Mouse (Mus musculus): ENCODE data around the gene Ip6k3. TPM values are rescaled to one million over a fixed set of nuclear protein-coding genes. Genes with fewer than 3 reads are reported as not detected.
A peak's percentile ranks its signal among the peaks of the same experiment; 100 is the strongest.

Gene Ip6k3
- polyA plus RNA-seq, 1 experiment: not detected

DNA sequence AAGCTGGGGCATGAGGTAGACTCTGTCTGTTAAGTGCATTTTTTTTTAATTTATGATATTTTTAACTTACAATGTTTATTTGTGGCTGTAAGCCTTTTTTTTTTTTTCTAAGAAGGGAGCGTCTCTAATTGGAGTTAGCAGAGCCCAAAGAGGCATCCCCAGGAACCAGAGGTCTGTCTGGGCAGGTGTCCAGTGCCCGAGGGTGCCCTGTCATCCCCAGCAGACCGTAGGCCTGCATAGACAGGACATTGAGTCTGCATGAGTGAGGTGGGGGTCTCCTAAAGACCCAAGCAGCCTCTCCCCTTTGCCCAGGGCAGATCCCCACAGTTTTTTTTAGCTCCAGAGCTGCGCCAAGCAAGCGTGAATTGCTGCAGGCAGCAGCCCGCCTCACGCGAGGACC lies 11.8 kb downstream of the Ip6k3 start:
- peaks cover 8% of the 10 kb centered on the region for H3K4me1 ChIP-seq (ENCODE audit: control insufficient read depth, insufficient read depth, low read length)
- TF ChIP-seq CTCF (IDR thresholded peaks at IDR 0.05; ENCODE audit: borderline replicate concordance, insufficient read depth, low read length) (no peak), POLR2A (IDR thresholded peaks at IDR 0.05; ENCODE audit: low read depth, low read length) (no peak)
- H3K27ac ChIP-seq (ENCODE audit: insufficient read depth, low read length): no peak overlapping the region
- H3K4me3 ChIP-seq (ENCODE audit: insufficient read depth, low read length): no peak overlapping the region

DNA sequence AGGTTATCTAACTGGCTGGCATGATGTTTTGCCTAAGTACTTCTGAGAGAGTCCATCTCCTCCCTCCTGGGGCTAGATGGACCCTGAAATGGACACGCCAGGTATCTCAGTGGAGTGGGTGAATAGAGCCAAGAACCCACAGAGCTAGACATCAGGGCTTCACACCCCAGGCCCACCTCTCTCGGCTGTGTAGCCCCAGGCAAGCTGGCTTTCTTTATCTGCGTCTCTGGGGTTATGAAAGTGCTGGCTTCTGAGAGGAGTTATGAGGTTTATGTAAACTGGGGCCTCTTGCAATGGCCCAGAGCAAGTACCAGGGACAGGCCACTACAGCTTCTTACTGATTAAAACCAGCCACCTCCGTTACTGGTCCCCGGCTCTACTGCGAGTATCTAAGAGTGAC lies 12.7 kb downstream of the Ip6k3 start:
- Histone ChIP-seq H3K4me1 (ENCODE audit: control insufficient read depth, insufficient read depth, low read length) (peaks cover 8% of the 10 kb centered on the region), H3K4me3 (ENCODE audit: insufficient read depth, low read length) (no peak overlapping the region), H3K27ac (ENCODE audit: insufficient read depth, low read length) (peak overlapping the region; percentile 5; the same call in 1 of the 2 replicates)
- TF ChIP-seq CTCF (IDR thresholded peaks at IDR 0.05; ENCODE audit: borderline replicate concordance, insufficient read depth, low read length) (no peak), POLR2A (IDR thresholded peaks at IDR 0.05; ENCODE audit: low read depth, low read length) (no peak)

- H3K27ac ChIP-seq (ENCODE audit: insufficient read depth, low read length): peak overlapping the region; percentile 65
- no peak overlapping the region for H3K4me3 ChIP-seq (ENCODE audit: insufficient read depth, low read length)
- peaks cover 8% of the 10 kb centered on the region for H3K4me1 ChIP-seq (ENCODE audit: control insufficient read depth, insufficient read depth, low read length)
- no peak for TF ChIP-seq POLR2A (IDR thresholded peaks at IDR 0.05; ENCODE audit: low read depth, low read length)
- TF ChIP-seq CTCF (IDR thresholded peaks at IDR 0.05; ENCODE audit: borderline replicate concordance, insufficient read depth, low read length): no peak
Observed at GRCm38 (mm10) chr17:27154256-27154655, 13.3 kb downstream of the Ip6k3 start.

DNA sequence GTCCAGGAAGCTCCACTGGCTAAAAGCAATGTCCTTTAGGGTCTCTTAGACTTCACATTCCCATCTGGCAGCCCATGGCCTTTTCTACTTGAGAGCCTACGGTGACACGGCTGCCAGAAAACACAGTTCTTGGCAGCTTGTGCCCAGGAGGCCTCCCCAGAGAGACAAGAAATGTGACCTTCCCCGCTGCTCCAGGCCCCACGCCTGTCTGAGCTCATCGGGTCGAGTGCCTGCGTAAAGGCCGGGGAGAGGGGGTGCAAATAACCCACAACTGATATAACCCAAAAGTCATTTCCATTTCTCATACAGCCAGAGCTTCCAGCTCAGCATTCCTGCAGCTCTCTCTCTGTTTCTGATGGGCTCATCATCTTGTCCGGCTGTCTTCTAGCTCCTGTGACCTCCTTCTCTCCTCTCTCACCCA lies 13.8 kb downstream of the Ip6k3 start:
- Histone ChIP-seq H3K4me1 (ENCODE audit: control insufficient read depth, insufficient read depth, low read length) (peaks cover 8% of the 10 kb centered on the region), H3K27ac (ENCODE audit: insufficient read depth, low read length) (peak overlapping the region; percentile 65), H3K4me3 (ENCODE audit: insufficient read depth, low read length) (no peak overlapping the region)
- TF ChIP-seq POLR2A (IDR thresholded peaks at IDR 0.05; ENCODE audit: low read depth, low read length) (no peak), CTCF (IDR thresholded peaks at IDR 0.05; ENCODE audit: borderline replicate concordance, insufficient read depth, low read length) (no peak)

DNA sequence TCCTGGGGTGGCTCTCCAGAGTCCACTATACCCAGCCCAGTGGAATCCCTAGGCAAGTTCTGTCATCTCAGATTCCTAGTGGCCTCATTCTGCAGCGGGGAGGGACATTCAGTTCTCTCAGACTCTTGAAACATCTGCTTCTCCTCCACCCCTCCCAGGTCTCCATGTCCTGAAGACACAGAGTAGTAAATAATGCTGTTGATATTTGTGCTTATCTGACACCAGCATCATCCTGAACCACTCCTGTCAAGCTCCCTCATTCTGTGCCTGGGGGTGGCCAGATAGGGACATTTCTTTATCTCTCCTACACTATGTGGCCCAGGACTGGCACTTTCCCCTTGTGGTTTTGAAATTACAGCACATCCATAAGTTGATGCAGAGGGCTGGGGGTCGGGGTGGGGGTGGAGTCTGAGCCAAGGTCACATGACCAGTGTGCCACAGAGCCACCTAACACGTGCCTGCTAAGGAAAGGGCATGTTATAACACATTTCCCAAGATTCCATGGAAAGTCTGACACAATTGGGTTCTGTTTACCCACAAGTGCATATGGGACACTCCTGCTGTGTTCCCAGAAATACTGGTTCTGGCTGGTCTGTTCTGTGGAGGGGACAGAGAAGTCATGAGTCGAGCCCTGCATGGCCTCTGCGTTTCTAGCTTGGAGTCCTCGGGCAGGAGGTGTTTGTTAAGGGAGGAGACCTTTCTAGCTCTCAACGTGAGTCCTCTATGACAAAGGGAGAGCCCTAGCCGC lies 14.4 kb downstream of the Ip6k3 start:
- no peak overlapping the region for H3K4me3 ChIP-seq (ENCODE audit: insufficient read depth, low read length)
- no peak for TF ChIP-seq CTCF (IDR thresholded peaks at IDR 0.05; ENCODE audit: borderline replicate concordance, insufficient read depth, low read length)
- no peak for TF ChIP-seq POLR2A (IDR thresholded peaks at IDR 0.05; ENCODE audit: low read depth, low read length)
- peaks cover 8% of the 10 kb centered on the region for H3K4me1 ChIP-seq (ENCODE audit: control insufficient read depth, insufficient read depth, low read length)
- H3K27ac ChIP-seq (ENCODE audit: insufficient read depth, low read length): peak overlapping the region; percentile 65

DNA sequence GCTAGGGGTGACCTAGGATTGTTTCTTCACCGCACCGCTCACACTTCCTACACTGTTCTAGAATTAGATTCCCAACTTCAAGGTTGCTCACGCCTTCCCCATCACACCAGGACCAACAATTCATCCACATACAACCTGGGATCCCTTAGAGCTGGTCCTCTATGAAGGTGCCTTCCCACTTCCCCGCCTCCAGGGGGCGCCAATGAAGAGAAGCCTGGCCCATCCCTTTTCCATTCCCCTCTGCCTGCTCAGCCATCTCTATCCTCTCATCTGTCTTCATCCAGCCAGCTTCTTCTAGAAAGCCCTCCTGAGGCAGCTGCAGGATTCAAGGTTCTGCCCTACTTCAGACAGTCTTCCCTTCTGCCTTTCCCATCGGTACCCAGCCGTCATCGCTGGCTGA lies 16.2 kb downstream of the Ip6k3 start:
- Histone ChIP-seq H3K27ac (ENCODE audit: insufficient read depth, low read length) (no peak overlapping the region), H3K4me1 (ENCODE audit: control insufficient read depth, insufficient read depth, low read length) (peaks cover 13% of the 10 kb centered on the region), H3K4me3 (ENCODE audit: insufficient read depth, low read length) (no peak overlapping the region)
- TF ChIP-seq POLR2A (IDR thresholded peaks at IDR 0.05; ENCODE audit: low read depth, low read length) (no peak), CTCF (IDR thresholded peaks at IDR 0.05; ENCODE audit: borderline replicate concordance, insufficient read depth, low read length) (no peak)

- peaks cover 18% of the 10 kb centered on the region for H3K4me1 ChIP-seq (ENCODE audit: control insufficient read depth, insufficient read depth, low read length)
- H3K27ac ChIP-seq (ENCODE audit: insufficient read depth, low read length): no peak overlapping the region
- TF ChIP-seq CTCF (IDR thresholded peaks at IDR 0.05; ENCODE audit: borderline replicate concordance, insufficient read depth, low read length) (no peak), POLR2A (IDR thresholded peaks at IDR 0.05; ENCODE audit: low read depth, low read length) (no peak)
- H3K4me3 ChIP-seq (ENCODE audit: insufficient read depth, low read length): no peak overlapping the region
Observed at GRCm38 (mm10) chr17:27150871-27151270, 16.7 kb downstream of the Ip6k3 start.

DNA sequence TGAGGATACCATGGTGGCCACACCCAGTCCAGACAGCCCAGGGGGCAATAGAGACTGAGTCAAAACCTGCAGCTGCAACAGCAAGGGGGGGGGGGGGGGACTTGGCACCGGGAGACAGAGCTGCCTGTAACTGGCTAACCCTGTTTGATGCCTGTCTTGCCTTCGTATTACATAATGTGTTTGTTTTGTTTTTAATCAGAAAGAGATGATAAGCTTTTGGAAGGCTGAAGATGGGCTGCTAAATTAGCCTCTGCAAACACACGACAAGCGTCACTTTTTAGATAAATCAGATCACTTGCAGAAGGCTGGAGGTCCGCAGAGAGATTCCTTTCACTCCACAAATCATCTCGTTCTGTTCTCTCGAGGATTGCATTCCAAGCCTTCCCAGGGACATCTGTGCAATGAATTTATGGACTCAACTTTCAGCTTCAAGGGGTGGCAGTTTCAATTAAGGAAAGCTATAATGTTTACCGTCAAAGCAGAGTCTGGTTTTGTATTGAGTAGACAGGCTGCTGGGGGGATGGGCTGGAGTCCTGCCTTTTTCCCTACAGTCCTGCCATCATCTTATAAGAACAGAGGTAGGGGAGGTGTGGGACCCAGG lies 21.2 kb downstream of the Ip6k3 start:
- Histone ChIP-seq H3K27ac (ENCODE audit: insufficient read depth, low read length) (0 out of 2 replicates have a peak overlapping the region, but pooled peaks have one; percentile 27), H3K4me3 (ENCODE audit: insufficient read depth, low read length) (no peak overlapping the region), H3K4me1 (ENCODE audit: control insufficient read depth, insufficient read depth, low read length) (peaks cover 22% of the 10 kb centered on the region)
- TF ChIP-seq POLR2A (IDR thresholded peaks at IDR 0.05; ENCODE audit: low read depth, low read length): no peak
- no peak for TF ChIP-seq CTCF (IDR thresholded peaks at IDR 0.05; ENCODE audit: borderline replicate concordance, insufficient read depth, low read length)

DNA sequence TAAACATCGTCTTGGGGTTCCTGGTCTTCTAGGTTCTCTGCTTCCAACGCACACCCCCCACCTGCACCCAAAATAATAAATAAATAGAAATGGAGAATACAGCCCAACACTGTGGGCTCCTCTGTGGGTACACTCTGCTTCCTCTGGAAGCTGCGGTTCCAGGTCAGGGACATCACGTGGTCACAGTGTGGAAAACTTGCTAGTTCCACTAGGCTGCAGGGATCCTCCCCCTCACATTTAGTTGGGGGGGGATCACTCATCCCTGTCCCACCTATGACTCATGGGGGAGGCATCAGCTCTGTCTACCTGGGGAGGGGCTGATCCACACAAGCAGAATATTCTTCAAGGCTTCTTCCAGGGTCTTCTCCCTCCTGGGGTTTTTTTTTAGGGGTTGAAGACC lies 23.4 kb downstream of the Ip6k3 start:
- TF ChIP-seq CTCF (IDR thresholded peaks at IDR 0.05; ENCODE audit: borderline replicate concordance, insufficient read depth, low read length): no peak
- TF ChIP-seq POLR2A (IDR thresholded peaks at IDR 0.05; ENCODE audit: low read depth, low read length): no peak
- Histone ChIP-seq H3K4me1 (ENCODE audit: control insufficient read depth, insufficient read depth, low read length) (peaks cover 32% of the 10 kb centered on the region), H3K4me3 (ENCODE audit: insufficient read depth, low read length) (no peak overlapping the region), H3K27ac (ENCODE audit: insufficient read depth, low read length) (no peak overlapping the region)

GRCm38 (mm10) chr17:27141971-27142450 lies 25.6 kb downstream of the Ip6k3 start:
- peak; percentile 61 for TF ChIP-seq POLR2A (IDR thresholded peaks at IDR 0.05; ENCODE audit: low read depth, low read length)
- TF ChIP-seq CTCF (IDR thresholded peaks at IDR 0.05; ENCODE audit: borderline replicate concordance, insufficient read depth, low read length): no peak
- peaks cover 32% of the 10 kb centered on the region for H3K4me1 ChIP-seq (ENCODE audit: control insufficient read depth, insufficient read depth, low read length)
- no peak overlapping the region for H3K4me3 ChIP-seq (ENCODE audit: insufficient read depth, low read length)
- peak overlapping the region; percentile 74 for H3K27ac ChIP-seq (ENCODE audit: insufficient read depth, low read length)
